Mouse (Mus musculus) stomach, embryonic 14.5 days (tissue): Measurements from ENCODE around the gene Derl3. TPM values are rescaled to one million over a fixed set of nuclear protein-coding genes. Genes with fewer than 3 reads are reported as not detected.
A peak's percentile ranks its signal among the peaks of the same experiment; 100 is the strongest.
"Not testable (repeated sequence)": the region's sequence is repeated elsewhere in the genome, so short reads cannot be mapped to it uniquely, and the experiment has no call there.

Experiments used
- ATAC-seq: fragments of 200-750 bp; cut with Nextera tagmentation; 2 replicates; pipeline ENCODE4 v1.8.0; 2017; ENCODE audit warnings: low read depth, moderate TSS enrichment; ENCODE audit not compliant: insufficient number of reproducible peaks, insufficient read depth, low FRiP score
- H3K27ac ChIP-seq: fragments of 300-500 bp; sonication (generic); 2 replicates; pipeline ENCODE4 v1.5.1; 2014; ENCODE audit warnings: mild to moderate bottlenecking, low read length, moderate library complexity, mixed read lengths
- H3K27me3 ChIP-seq: fragments of 300-500 bp; sonication (generic); 2 replicates; pipeline ENCODE4 v1.6.1; 2014; ENCODE audit warnings: low read length, control low read depth, mixed read lengths; ENCODE audit not compliant: control insufficient read depth, insufficient read depth
- H3K36me3 ChIP-seq: fragments of 300-500 bp; sonication (generic); 2 replicates; pipeline ENCODE4 v1.6.1; 2014; ENCODE audit warnings: mild to moderate bottlenecking, control low read depth, low read length, moderate library complexity, mixed read lengths; ENCODE audit not compliant: control insufficient read depth, insufficient read depth
- H3K4me1 ChIP-seq: fragments of 300-500 bp; sonication (generic); 2 replicates; pipeline ENCODE4 v1.6.1; 2014; ENCODE audit warnings: low read length, control low read depth, mixed read lengths; ENCODE audit not compliant: control insufficient read depth, insufficient read depth
- H3K4me2 ChIP-seq: fragments of 300-500 bp; sonication (generic); replicated peaks from 2 replicates; pipeline ENCODE4 v1.6.1; 2014; ENCODE audit warnings: low read depth, low read length, control low read depth
- H3K4me3 ChIP-seq: fragments of 300-500 bp; sonication (generic); 2 replicates; pipeline ENCODE4 v1.5.1; 2014; ENCODE audit warnings: low read depth, low read length, control low read depth
- H3K9ac ChIP-seq: fragments of 300-500 bp; sonication (generic); replicated peaks from 2 replicates; pipeline ENCODE4 v1.6.1; 2014; ENCODE audit warnings: low read depth, mild to moderate bottlenecking, control low read depth, low read length, moderate library complexity, mixed read lengths
- H3K9me3 ChIP-seq: fragments of 300-500 bp; sonication (generic); 2 replicates; pipeline ENCODE4 v1.6.1; 2016; ENCODE audit warnings: low read depth, low read length, control low read depth; ENCODE audit not compliant: control insufficient read depth
- WGBS: fragments of 180-500 bp; shearing (Covaris S2); extraction: QIAGEN DNeasy Blood & Tissue Kit; methylation state at CpG from one replicate; pipeline ENCODE4 v1.1.7; 2014; 5-methylcytosine and 5-hydroxymethylcytosine counted together
- polyA plus RNA-seq: library from polyadenylated mRNA; unstranded; fragments of >200 nt; fragmentation: Nextera tagmentation; extraction: Ambion mirVana; gene quantifications from 2 replicates; pipeline ENCODE4 v1.2.1, GENCODE M21; 2014

Derl3 gene
- polyA plus RNA-seq, 1 experiment from 2014 or later, result 2.3 TPM

DNA sequence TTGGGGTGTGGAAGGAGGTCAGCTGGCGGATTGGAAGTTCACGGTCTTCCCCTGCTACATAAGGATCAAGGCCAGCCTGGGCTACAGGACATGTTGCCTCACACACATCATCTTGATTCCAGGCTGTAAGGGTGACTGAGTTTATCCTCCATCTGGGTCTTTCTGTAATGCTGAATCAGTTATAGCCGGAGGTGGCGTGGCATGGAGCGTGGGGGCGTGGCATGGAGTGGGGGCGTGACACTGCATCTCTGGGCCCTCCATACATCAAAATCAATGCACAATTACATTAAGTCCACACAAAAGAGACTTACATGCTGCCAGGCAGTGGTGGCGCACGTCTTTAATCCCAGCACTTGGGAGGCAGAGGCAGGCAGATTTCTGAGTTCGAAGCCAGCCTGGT, 12.9 kb upstream of the Derl3 start:
- H3K4me1 ChIP-seq, result peaks cover 14% of the 10 kb centered on the region; the same call in 1 of the 2 replicates
- ATAC-seq, result no peak
- no peaks in the 10 kb centered on the region for H3K36me3 ChIP-seq
- H3K4me3 ChIP-seq, result no peak overlapping the region
- H3K4me2 ChIP-seq, result no peak overlapping the region
- 96% methylated on average over 10 of the region's 10 CpGs for WGBS
- no peaks in the 10 kb centered on the region for H3K27me3 ChIP-seq
- no peaks in the 10 kb centered on the region for H3K9me3 ChIP-seq
- no peak overlapping the region for H3K27ac ChIP-seq
- H3K9ac ChIP-seq, result no peak overlapping the region

DNA sequence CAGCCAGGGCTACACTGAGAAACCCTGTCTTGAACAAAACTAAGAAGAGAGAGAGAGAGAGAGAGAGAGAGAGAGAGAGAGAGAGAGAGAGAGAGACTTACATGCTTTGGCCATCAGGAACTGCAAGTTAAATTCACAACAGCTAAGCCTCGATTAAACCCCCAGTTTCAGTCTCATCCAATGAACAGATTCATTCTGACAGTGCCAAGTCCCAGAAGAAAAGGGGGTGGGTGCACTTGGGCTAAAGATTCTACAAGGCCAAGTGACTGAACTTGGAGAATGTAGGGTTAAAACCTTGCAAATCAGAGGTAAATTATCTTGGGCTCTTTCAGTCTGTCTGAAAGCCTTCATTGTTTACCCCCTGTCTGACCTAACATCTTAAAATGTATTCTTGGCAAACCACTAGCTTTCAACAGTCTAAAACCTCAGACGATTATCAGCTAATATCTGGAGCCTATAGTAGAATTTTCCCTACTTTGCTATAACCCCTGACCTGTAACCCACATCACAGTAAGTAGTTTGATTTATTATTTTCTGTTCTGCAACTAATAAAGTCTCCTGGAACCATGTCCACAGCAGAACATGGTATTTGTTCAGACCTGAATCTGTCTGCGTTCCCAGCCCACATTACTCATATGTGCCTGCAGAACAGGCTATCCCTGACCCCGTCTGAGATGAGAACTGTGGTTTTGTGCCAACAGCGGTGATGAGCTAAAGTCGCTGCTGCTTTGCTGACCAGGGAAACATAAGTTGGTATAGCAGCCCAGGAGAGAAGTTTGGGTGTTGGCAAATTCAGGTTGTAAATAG, 12.2 kb upstream of the Derl3 start:
- Histone ChIP-seq H3K4me3 (no peak overlapping the region), H3K9ac (no peak overlapping the region), H3K36me3 (no peaks in the 10 kb centered on the region), H3K27ac (no peak overlapping the region; the same call in 1 of the 2 replicates), H3K4me1 (peaks cover 14% of the 10 kb centered on the region; the same call in 1 of the 2 replicates), H3K9me3 (no peaks in the 10 kb centered on the region), H3K4me2 (no peak overlapping the region), H3K27me3 (no peaks in the 10 kb centered on the region)
- 28% methylated on average over 6 of the region's 6 CpGs for WGBS
- ATAC-seq, result no peak

DNA sequence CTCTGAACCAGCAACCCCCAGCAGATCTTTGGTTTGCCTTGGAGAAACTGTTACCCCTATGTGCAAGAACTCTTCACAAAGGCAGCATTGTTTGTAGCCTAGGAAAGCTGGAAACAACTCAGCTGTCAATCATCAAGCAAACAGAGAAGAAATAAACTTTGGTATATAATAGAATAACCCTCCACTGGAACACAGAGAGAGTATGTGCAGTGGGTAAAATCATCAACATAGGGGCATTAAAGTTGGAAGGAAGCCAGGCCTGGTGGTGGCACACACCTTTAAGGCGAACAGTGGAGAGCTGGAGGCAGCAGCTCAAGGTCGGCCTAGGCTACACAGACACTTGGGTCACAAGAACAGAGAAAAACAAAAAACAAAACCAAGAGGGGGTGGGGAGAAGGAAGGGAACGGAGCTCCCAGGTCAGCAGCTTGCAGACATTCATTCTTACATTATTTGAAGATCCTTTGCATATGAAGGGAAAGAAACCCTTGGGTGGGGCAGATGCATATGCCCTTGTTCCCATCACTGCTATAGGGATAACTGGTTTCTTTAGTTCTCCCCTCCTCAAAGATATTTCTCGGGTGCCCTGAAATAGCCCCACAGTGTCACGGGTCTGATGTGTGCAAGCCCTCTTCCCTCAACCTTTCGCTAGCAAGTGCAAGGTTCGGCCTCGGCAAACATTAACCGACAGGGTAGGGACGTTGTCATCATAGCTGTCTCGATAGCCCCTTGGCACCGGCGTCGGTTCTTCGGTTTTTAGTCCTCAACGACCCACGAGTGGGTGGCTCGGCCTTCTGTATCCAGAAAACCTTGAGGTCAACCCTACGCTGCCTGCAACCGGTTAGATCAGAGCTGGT, 11.4 kb upstream of the Derl3 start:
- no peak overlapping the region for H3K9ac ChIP-seq
- ATAC-seq, result peak; percentile 46; the same call in 1 of the 2 replicates

DNA sequence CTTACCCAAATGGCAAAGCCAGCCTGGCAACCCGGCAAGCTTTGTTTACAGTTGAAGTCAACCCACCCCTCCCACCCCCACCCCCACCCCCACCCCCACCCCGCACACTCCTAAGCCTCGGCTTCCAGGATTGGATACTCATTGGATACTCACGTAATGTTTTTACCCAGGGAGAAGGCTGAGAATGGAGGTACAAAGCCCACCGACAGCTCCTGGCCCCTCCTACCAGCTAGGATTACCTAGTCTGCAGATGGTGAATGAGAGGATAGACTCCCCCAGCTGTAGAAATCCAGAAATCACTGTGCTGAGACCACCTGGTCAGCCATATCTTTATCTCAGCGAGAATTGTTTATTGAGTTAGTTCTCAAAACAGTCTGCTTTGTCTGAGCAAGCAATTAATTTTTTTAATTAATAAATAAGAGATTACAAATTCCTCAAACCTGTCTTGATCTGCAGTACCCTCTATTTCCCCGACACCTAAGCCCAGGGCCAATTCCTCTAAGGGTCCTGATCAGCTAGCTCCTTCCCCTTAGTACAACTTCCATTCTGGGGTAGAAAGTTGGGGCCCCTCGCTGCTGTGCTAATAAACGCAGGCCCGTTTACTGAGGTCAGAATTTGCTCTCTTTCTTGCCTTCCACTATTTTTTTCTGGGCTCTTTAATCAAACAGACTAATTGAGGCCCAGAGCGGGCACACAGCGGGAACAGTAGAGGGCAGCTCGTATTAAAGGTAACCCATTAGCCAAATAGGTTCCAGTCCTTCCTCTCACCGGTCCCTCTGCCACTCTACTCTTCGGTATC, 10.6 kb upstream of the Derl3 start:
- peaks cover 14% of the 10 kb centered on the region; the same call in 1 of the 2 replicates for H3K4me1 ChIP-seq
- no peak overlapping the region; the same call in 1 of the 2 replicates for H3K4me2 ChIP-seq
- no peak overlapping the region; the same call in 1 of the 2 replicates for H3K27ac ChIP-seq
- H3K36me3 ChIP-seq, result no peaks in the 10 kb centered on the region
- H3K9me3 ChIP-seq, result no peaks in the 10 kb centered on the region
- WGBS, result 5% methylated on average over 15 of the region's 15 CpGs
- H3K4me3 ChIP-seq, result no peak overlapping the region
- H3K27me3 ChIP-seq, result no peaks in the 10 kb centered on the region
- ATAC-seq, result no peak; the same call in 1 of the 2 replicates
- H3K9ac ChIP-seq, result no peak overlapping the region

More for the DNA sequence above, 11.4 kb upstream of the Derl3 start:
- Histone ChIP-seq H3K4me2 (no peak overlapping the region), H3K4me1 (peaks cover 14% of the 10 kb centered on the region; the same call in 1 of the 2 replicates), H3K4me3 (no peak overlapping the region), H3K27me3 (no peaks in the 10 kb centered on the region), H3K27ac (no peak overlapping the region; the same call in 1 of the 2 replicates), H3K36me3 (no peaks in the 10 kb centered on the region), H3K9me3 (no peaks in the 10 kb centered on the region)
- 20% methylated on average over 20 of the region's 20 CpGs for WGBS

DNA sequence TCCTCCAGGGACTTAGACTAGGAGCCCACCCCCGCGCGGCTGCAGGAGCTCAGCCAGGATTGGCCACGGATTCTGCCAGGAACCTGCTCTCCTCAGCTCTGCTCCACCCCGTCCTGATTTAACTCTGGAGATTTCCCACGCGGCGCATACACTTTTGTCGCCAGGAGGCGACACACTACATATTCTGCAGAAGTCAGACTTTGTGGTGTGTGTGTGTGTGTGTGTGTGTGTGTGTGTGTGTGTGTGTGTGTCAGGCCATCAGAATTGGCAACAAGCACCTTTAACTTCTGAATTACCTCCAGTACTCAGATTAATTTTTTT, 10.0 kb upstream of the Derl3 start:
- 2% methylated on average over 10 of the region's 10 CpGs for WGBS
- Histone ChIP-seq H3K4me3 (no peak overlapping the region), H3K27ac (no peak overlapping the region), H3K4me2 (no peak overlapping the region; the same call in 1 of the 2 replicates), H3K36me3 (no peaks in the 10 kb centered on the region), H3K4me1 (peaks cover 14% of the 10 kb centered on the region; the same call in 1 of the 2 replicates), H3K9me3 (no peaks in the 10 kb centered on the region), H3K9ac (no peak overlapping the region), H3K27me3 (no peaks in the 10 kb centered on the region)
- ATAC-seq, result peak; percentile 42; the same call in 1 of the 2 replicates

DNA sequence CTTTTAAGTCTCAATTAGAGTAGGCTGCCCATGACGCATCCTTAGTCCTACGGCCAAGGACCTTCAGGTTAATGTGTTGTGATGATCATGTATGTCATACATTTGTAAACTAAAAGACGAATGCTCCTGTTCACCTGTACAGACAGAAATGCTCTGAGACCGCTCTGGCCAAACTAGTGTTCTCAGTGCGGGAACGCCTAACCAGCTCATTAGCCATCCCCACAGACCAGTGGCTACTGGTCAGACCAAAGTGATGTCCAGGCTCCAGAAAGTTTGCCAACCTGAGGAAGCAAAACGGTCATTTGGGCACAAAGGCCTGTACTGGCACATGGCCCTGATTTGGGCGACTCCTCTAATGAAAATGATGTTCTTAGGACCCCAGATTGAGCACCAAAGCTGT, 8.5 kb upstream of the Derl3 start:
- Histone ChIP-seq H3K4me2 (no peak overlapping the region), H3K36me3 (no peaks in the 10 kb centered on the region), H3K9ac (no peak overlapping the region), H3K9me3 (no peaks in the 10 kb centered on the region), H3K27ac (no peak overlapping the region), H3K4me3 (no peak overlapping the region), H3K27me3 (no peaks in the 10 kb centered on the region), H3K4me1 (peaks cover 14% of the 10 kb centered on the region; the same call in 1 of the 2 replicates)
- no peak for ATAC-seq
- 88% methylated on average over 8 of the region's 8 CpGs for WGBS

DNA sequence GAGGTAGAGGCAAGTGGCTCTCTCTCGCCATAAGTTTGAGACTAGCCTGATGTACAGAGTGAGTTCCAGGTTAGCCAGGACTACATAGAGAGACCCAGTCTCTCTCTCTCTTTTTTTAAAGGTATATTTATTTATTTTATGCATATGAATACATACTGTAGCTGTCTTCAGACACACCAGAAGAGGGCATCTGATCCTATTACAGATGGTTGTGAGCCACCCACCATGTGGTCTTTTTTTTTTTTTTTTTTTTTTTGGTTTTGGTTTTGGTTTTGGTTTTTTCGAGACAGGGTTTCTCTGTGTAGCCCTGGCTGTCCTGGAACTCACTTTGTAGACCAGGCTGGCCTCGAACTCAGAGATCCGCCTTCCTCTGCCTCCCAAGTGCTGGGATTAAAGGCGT, 5.7 kb upstream of the Derl3 start:
- not testable (repeated sequence) for H3K9ac ChIP-seq, H3K27ac ChIP-seq, H3K9me3 ChIP-seq, H3K4me2 ChIP-seq, H3K4me3 ChIP-seq, H3K36me3 ChIP-seq, H3K4me1 ChIP-seq, H3K27me3 ChIP-seq, ATAC-seq
- 86% methylated on average over 5 of the region's 5 CpGs for WGBS
